Mouse (Mus musculus) megakaryocyte, adult 5-6 weeks (primary cell): ENCODE data around the gene Btbd35f8. TPM values are rescaled to one million over a fixed set of nuclear protein-coding genes. Genes with fewer than 3 reads are reported as not detected.
"Not testable (repeated sequence)": the region's sequence is repeated elsewhere in the genome, so short reads cannot be mapped to it uniquely, and the experiment has no call there.

Experiments used
- ATAC-seq: 2 replicates; pipeline ENCODE4 v1.8.0; 2016; ENCODE audit warnings: mild to moderate bottlenecking, inconsistent platforms; ENCODE audit not compliant: poor library complexity, severe bottlenecking
- total RNA-seq, 2 experiments: library from RNA; stranded (forward) in 1 of 2; stranded (reverse) in 1 of 2; fragments of 153-499, 151-499 nt in 1 of 2; fragments of 221-1000, 200-1000 nt in 1 of 2; gene quantifications; 2 replicates each; pipeline versions ENCODE4 v1.2.3 to v1.2.4; 2015 to 2017

Gene Btbd35f8
- total RNA-seq (2015) (not detected in 2 replicates), total RNA-seq (2017) (not detected in 2 replicates)

- not testable (repeated sequence) for ATAC-seq
Measured at GRCm38 (mm10) chrX:34450224-34450623, at the start of gene Btbd35f8. Btbd35f8 (plus strand) TSS chrX:34450524.

Other genes starting within 250 kb of the Btbd35f8 start
- not detected in 2 replicates for gene Spin2g, start 211.8 kb upstream of the Btbd35f8 start, total RNA-seq (2015)
- gene Spin2g, start 211.8 kb upstream of the Btbd35f8 start, total RNA-seq (2017), result not detected in 2 replicates